Mouse (Mus musculus) embryonic facial prominence, embryonic 11.5 days (tissue): ENCODE results near the gene Rtkn. TPM values are rescaled to one million over a fixed set of nuclear protein-coding genes. Genes with fewer than 3 reads are reported as not detected.

Experiments
- ATAC-seq: fragments of 200-750 bp; cut with Nextera tagmentation; replicated peaks from 2 replicates; pipeline ENCODE4 v1.8.0; 2017; ENCODE audit warnings: low read depth; ENCODE audit not compliant: insufficient number of reproducible peaks, low FRiP score, low TSS enrichment
- DNase-seq: peaks from one replicate; pipeline ENCODE4 v3.0.0-alpha.2; 2015; ENCODE audit warnings: low spot score
- H3K27ac ChIP-seq: fragments of 300-500 bp; sonication (generic); replicated peaks from 2 replicates; pipeline ENCODE4 v1.5.1; 2014; ENCODE audit warnings: mild to moderate bottlenecking, low read depth, low read length, control low read depth
- H3K27me3 ChIP-seq: fragments of 300-500 bp; sonication (generic); 2 replicates; pipeline ENCODE4 v1.6.1; 2014; ENCODE audit warnings: mild to moderate bottlenecking, low read length, moderate library complexity, mixed read lengths; ENCODE audit not compliant: control insufficient read depth, insufficient read depth
- H3K36me3 ChIP-seq: fragments of 300-500 bp; sonication (generic); replicated peaks from 2 replicates; pipeline ENCODE4 v1.6.1; 2014; ENCODE audit warnings: low read depth, mild to moderate bottlenecking, low read length, moderate library complexity, mixed read lengths; ENCODE audit not compliant: control insufficient read depth, insufficient read depth
- H3K4me1 ChIP-seq: fragments of 300-500 bp; sonication (generic); 2 replicates; pipeline ENCODE4 v1.6.1; 2014; ENCODE audit warnings: low read length, mixed read lengths; ENCODE audit not compliant: control insufficient read depth, insufficient read depth
- H3K4me2 ChIP-seq: fragments of 300-500 bp; sonication (generic); 2 replicates; pipeline ENCODE4 v1.6.1; 2014; ENCODE audit warnings: low read depth, mild to moderate bottlenecking, control low read depth, low read length, moderate library complexity
- H3K4me3 ChIP-seq: fragments of 300-500 bp; sonication (generic); 2 replicates; pipeline ENCODE4 v1.5.1; 2014; ENCODE audit warnings: low read depth, low read length, control low read depth
- H3K9ac ChIP-seq: fragments of 300-500 bp; sonication (generic); replicated peaks from 2 replicates; pipeline ENCODE4 v1.6.1; 2014; ENCODE audit warnings: mild to moderate bottlenecking, control low read depth, low read length
- H3K9me3 ChIP-seq: fragments of 300-500 bp; sonication (generic); replicated peaks from 2 replicates; pipeline ENCODE4 v1.6.1; 2016; ENCODE audit warnings: mild to moderate bottlenecking, low read length, inconsistent platforms, mixed read lengths; ENCODE audit not compliant: control insufficient read depth
- WGBS: fragments of 180-500 bp; shearing (Covaris S2); extraction: QIAGEN DNeasy Blood & Tissue Kit; methylation state at CpG from one replicate; pipeline ENCODE4 v1.1.7; 2014; 5-methylcytosine and 5-hydroxymethylcytosine counted together
- polyA plus RNA-seq: library from polyadenylated mRNA; unstranded; fragments of >200 nt; fragmentation: Nextera tagmentation; extraction: Ambion mirVana; gene quantifications from 2 replicates; pipeline ENCODE4 v1.2.1, GENCODE M21; 2014

Gene Rtkn
- polyA plus RNA-seq, 1 experiment from 2014 or later: 17.7 TPM

- Histone ChIP-seq H3K9ac (peak overlapping the region; percentile 76), H3K27ac (peak overlapping the region; percentile 99), H3K36me3 (no peaks in the 10 kb centered on the region), H3K9me3 (no peaks in the 10 kb centered on the region), H3K27me3 (no peaks in the 10 kb centered on the region), H3K4me3 (peak overlapping the region; percentile 50), H3K4me2 (peak overlapping the region; percentile 88), H3K4me1 (peaks cover 9% of the 10 kb centered on the region)
- under 1% methylated on average over 12 of the region's 12 CpGs for WGBS
- DNase-seq: peak; percentile 94
- peak; percentile 61 for ATAC-seq
Measured at GRCm38 (mm10) chr6:83137576-83137950, 2.3 kb downstream of the Rtkn start.

- H3K4me2 ChIP-seq: peak overlapping the region; percentile 88
- DNase-seq: peak; percentile 73
- H3K27ac ChIP-seq: peak overlapping the region; percentile 99
- H3K36me3 ChIP-seq: no peaks in the 10 kb centered on the region
- peak overlapping the region; percentile 50 for H3K4me3 ChIP-seq
- peak; percentile 21 for ATAC-seq
- no peaks in the 10 kb centered on the region for H3K9me3 ChIP-seq
- peak overlapping the region; percentile 76 for H3K9ac ChIP-seq
- WGBS: under 1% methylated on average over 11 of the region's 11 CpGs
- H3K27me3 ChIP-seq: no peaks in the 10 kb centered on the region
- peaks cover 9% of the 10 kb centered on the region for H3K4me1 ChIP-seq
Measured at GRCm38 (mm10) chr6:83138056-83138455, 2.8 kb downstream of the Rtkn start.

DNA sequence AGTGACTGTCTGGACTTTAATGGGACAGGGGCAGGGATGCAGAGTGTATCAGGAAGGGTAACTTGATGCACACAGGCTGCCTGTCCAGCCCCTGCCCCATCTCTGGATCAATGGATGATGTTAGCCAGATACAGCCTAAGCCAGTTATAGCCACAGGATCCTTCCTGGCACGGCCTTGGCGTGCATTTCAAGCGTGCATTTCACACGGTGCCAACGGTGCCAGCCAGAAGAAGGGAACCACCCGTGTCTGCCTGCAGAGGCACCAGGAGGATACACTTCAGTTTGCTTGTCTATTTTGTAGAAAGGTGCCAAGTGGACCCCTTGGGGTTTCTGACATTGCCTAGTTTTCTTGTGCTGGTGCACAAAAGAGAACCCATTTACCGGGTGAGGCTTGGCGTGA lies 4.8 kb downstream of the Rtkn start:
- Histone ChIP-seq H3K9me3 (no peaks in the 10 kb centered on the region), H3K27me3 (no peaks in the 10 kb centered on the region), H3K4me3 (no peak overlapping the region), H3K4me1 (peaks cover 9% of the 10 kb centered on the region), H3K4me2 (no peak overlapping the region), H3K9ac (no peak overlapping the region), H3K27ac (no peak overlapping the region), H3K36me3 (no peaks in the 10 kb centered on the region)
- ATAC-seq (no peak), DNase-seq (no peak)
- WGBS: 86% methylated on average over 8 of the region's 8 CpGs

DNA sequence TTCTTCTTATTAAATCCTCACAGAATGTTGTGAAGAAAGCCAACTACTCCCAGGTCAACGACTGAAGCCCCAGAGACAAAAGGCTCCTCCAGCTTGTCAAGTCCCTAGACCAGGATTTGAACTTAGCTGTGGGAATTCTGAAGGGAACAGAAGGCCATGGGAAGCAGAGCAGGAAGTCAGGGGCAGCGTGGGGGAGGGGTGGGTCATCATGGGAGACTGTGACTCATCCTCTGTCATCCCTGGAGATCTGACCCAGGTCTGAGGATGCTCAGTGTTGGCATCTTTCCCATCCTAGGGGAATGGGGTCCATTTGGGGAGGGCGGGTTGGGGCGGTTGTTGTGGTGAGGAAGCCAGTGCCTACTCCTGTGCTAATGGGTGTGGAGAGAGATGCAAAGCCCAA lies 6.4 kb downstream of the Rtkn start:
- no peak for ATAC-seq
- no peak for DNase-seq
- peak overlapping the region; percentile 27; the same call in 1 of the 2 replicates for H3K4me3 ChIP-seq
- WGBS: 22% methylated on average over 4 of the region's 4 CpGs
- H3K27ac ChIP-seq: no peak overlapping the region
- H3K27me3 ChIP-seq: no peaks in the 10 kb centered on the region
- peaks cover 9% of the 10 kb centered on the region for H3K4me1 ChIP-seq
- H3K9ac ChIP-seq: peak overlapping the region; percentile 55
- H3K36me3 ChIP-seq: no peaks in the 10 kb centered on the region
- peak overlapping the region; percentile 68 for H3K4me2 ChIP-seq
- H3K9me3 ChIP-seq: no peaks in the 10 kb centered on the region

DNA sequence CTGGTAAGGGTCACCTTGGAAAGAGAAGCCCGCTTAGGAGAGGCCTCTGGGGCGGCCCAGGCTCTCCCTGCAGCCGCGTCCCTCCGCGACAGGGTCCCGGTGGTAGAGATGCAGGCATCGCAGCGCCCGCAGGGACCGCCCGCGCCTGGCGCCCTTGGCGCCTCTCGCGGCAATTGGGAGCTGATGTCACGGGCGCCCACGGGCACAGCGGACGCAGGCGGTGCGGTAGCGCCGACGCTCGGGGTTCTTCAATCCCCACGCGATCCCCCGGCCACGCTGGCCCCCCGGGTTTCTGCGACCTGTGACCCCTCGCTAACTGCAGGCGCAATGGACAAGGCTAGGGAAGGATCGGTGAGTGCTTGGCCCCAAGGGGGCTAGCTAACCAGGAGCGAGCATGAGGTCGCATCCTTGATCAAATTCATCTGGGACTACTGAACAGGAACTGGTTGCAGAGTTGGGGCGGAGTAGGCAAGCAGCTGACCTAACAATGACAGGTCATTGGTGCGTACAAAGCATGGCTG lies 7.0 kb downstream of the Rtkn start:
- Histone ChIP-seq H3K36me3 (no peaks in the 10 kb centered on the region), H3K27ac (0 out of 2 replicates have a peak overlapping the region, but pooled peaks have one; percentile 28), H3K9me3 (no peaks in the 10 kb centered on the region), H3K27me3 (no peaks in the 10 kb centered on the region), H3K4me3 (peak overlapping the region; percentile 27), H3K4me2 (peak overlapping the region; percentile 68), H3K9ac (peak overlapping the region; percentile 55), H3K4me1 (peaks cover 9% of the 10 kb centered on the region)
- ATAC-seq: no peak
- 2% methylated on average over 41 of the region's 41 CpGs for WGBS
- no peak for DNase-seq

- Histone ChIP-seq H3K9me3 (no peaks in the 10 kb centered on the region), H3K27me3 (no peaks in the 10 kb centered on the region), H3K27ac (no peak overlapping the region), H3K9ac (no peak overlapping the region), H3K36me3 (no peaks in the 10 kb centered on the region), H3K4me2 (no peak overlapping the region), H3K4me1 (peaks cover 9% of the 10 kb centered on the region), H3K4me3 (no peak overlapping the region)
- DNase-seq (no peak), ATAC-seq (no peak)
- 54% methylated on average over 11 of the region's 11 CpGs for WGBS
Measured at GRCm38 (mm10) chr6:83142886-83143285, 7.6 kb downstream of the Rtkn start.

DNA sequence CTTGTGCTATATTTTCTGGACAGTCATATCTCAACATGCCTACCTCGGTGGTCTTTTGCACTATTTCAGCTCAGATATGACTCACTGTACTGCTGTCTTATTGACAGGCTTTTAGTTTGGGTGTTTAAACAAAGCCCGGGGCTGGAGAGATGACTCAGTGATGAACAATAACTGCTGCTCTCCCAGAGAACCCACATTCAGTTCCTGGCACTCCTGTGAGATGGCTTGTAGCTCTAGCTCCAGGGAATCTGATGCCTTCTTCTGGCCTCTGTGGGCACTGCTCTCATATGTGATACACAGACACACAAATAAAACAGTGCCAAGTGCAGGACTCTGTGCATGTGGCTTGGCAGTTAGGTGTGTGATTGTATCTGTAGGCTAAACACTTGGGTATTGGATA lies 9.9 kb downstream of the Rtkn start:
- DNase-seq (no peak), ATAC-seq (no peak)
- H3K4me1 ChIP-seq: peaks cover 7% of the 10 kb centered on the region
- no peak overlapping the region for H3K9ac ChIP-seq
- H3K27ac ChIP-seq: no peak overlapping the region
- no peak overlapping the region for H3K4me3 ChIP-seq
- H3K4me2 ChIP-seq: no peak overlapping the region
- H3K9me3 ChIP-seq: no peaks in the 10 kb centered on the region
- H3K27me3 ChIP-seq: no peaks in the 10 kb centered on the region
- WGBS: 89% methylated on average over 2 of the region's 2 CpGs
- no peaks in the 10 kb centered on the region; the same call in none of the 2 replicates for H3K36me3 ChIP-seq

DNA sequence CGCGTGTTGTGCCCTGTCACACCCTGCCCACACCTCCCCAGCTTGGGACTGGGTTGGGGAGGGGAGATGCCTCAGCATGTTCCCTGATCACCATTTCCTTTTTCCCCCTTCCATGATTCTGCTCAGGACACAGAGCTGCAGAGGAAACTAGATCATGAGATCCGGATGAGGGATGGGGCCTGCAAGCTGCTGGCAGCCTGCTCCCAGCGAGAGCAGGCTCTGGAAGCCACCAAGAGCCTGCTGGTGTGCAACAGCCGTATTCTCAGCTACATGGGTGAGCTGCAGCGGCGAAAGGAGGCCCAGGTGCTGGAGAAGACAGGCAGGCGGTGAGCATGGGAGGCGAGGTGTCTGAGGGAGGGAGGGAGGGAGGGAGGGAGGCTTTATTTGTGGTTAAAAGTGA lies 10.5 kb downstream of the Rtkn start:
- peaks cover 7% of the 10 kb centered on the region for H3K4me1 ChIP-seq
- no peaks in the 10 kb centered on the region for H3K9me3 ChIP-seq
- no peak overlapping the region for H3K27ac ChIP-seq
- H3K4me3 ChIP-seq: no peak overlapping the region
- H3K4me2 ChIP-seq: no peak overlapping the region
- ATAC-seq: no peak
- no peaks in the 10 kb centered on the region; the same call in none of the 2 replicates for H3K36me3 ChIP-seq
- no peak for DNase-seq
- H3K27me3 ChIP-seq: no peaks in the 10 kb centered on the region
- no peak overlapping the region for H3K9ac ChIP-seq
- WGBS: 71% methylated on average over 9 of the region's 9 CpGs
